ENCODE assay signal across 16 mouse cellular contexts in genomic region chr11:18872793-18873192, GRCm38 (mm10).
DNase-seq lines count a peak whose midpoint lies in the region; ATAC-seq and TF ChIP-seq lines count a peak whose summit lies in the region.
"Had no signal": no experiment of that assay in that cellular context is flagged by ENCODE, and none has a peak within 500 bp of the region (broad histone marks: within the 10 kb centered on the region; RNA-seq: fewer than 3 reads in every experiment).

No protein-coding gene starts in this region.

- TF ChIP-seq EP300 in lung, postnatal 0 days (IDR thresholded peaks at IDR 0.05): no peak

- no peaks in the 10 kb centered on the region for H3K36me3 ChIP-seq in heart, embryonic 14.5 days (ENCODE audit: control insufficient read depth, insufficient read depth, low read length)
- no peaks in the 10 kb centered on the region for H3K36me3 ChIP-seq in lung, postnatal 0 days (ENCODE audit: insufficient read depth, low read length)
- no peaks in the 10 kb centered on the region for H3K36me3 ChIP-seq in stomach, embryonic 14.5 days (ENCODE audit: control insufficient read depth, insufficient read depth, low read length)
- H3K36me3 ChIP-seq: G1E; limb, embryonic 15.5 days; midbrain, embryonic 10.5 days had no signal

- WGBS in heart, embryonic 14.5 days: 30% methylated on average over 3 of the region's 3 CpGs
- 18% methylated on average over 3 of the region's 3 CpGs for WGBS in lung, postnatal 0 days
- 17% methylated on average over 3 of the region's 3 CpGs for WGBS in stomach, embryonic 14.5 days

- ATAC-seq in heart, embryonic 14.5 days (ENCODE audit: insufficient number of reproducible peaks, insufficient read depth, low FRiP score, low read depth): no peak
- ATAC-seq in lung, postnatal 0 days: no peak
- ATAC-seq in stomach, embryonic 14.5 days (ENCODE audit: insufficient number of reproducible peaks, insufficient read depth, low FRiP score, low read depth): no peak

- no peak for TF ChIP-seq CTCF in lung, postnatal 0 days (IDR thresholded peaks at IDR 0.05)

- peaks cover 8% of the 10 kb centered on the region; the same call in 1 of the 2 replicates for H3K27me3 ChIP-seq in heart, embryonic 14.5 days (ENCODE audit: control insufficient read depth, insufficient read depth, low read length)
- peaks cover 26% of the 10 kb centered on the region; the same call in 1 of the 2 replicates for H3K27me3 ChIP-seq in lung, postnatal 0 days (replicated peaks; ENCODE audit: insufficient read depth, low read length)
- no peaks in the 10 kb centered on the region for H3K27me3 ChIP-seq in stomach, embryonic 14.5 days (ENCODE audit: control insufficient read depth, insufficient read depth, low read length)

- H3K4me2 ChIP-seq in heart, embryonic 14.5 days (ENCODE audit: low read length): peak overlapping the region; percentile 95; the same call in 1 of the 2 replicates
- H3K4me2 ChIP-seq in lung, postnatal 0 days (replicated peaks; ENCODE audit: low read depth, low read length): peak overlapping the region; percentile 72; the same call in 1 of the 2 replicates
- peak overlapping the region; percentile 94 for H3K4me2 ChIP-seq in stomach, embryonic 14.5 days (replicated peaks; ENCODE audit: low read depth, low read length)
- H3K4me2 ChIP-seq: limb, embryonic 15.5 days had no signal

- peak overlapping the region in 1 of 2 experiments; percentile 55; a peak in 1 of 4 replicates for H3K4me3 ChIP-seq in heart, embryonic 14.5 days (ENCODE audit: control insufficient read depth in 1 of 2, insufficient read depth in 1 of 2, low read depth in 1 of 2, low read length in 2 of 2)
- no peak overlapping the region for H3K4me3 ChIP-seq in lung, postnatal 0 days (ENCODE audit: low read depth, low read length)
- 0 out of 2 replicates have a peak overlapping the region, but pooled peaks have one; percentile 54 for H3K4me3 ChIP-seq in stomach, embryonic 14.5 days (ENCODE audit: low read depth, low read length)
- H3K4me3 ChIP-seq: limb, embryonic 15.5 days had no signal

- H3K9me3 ChIP-seq in heart, embryonic 14.5 days (ENCODE audit: control insufficient read depth, low read length): no peaks in the 10 kb centered on the region
- H3K9me3 ChIP-seq in lung, postnatal 0 days (ENCODE audit: low read length): no peaks in the 10 kb centered on the region
- no peaks in the 10 kb centered on the region for H3K9me3 ChIP-seq in stomach, embryonic 14.5 days (ENCODE audit: control insufficient read depth, low read depth, low read length)
- H3K9me3 ChIP-seq: G1E; limb, embryonic 15.5 days; midbrain, embryonic 10.5 days had no signal

- peaks cover 11 to 22% of the 10 kb centered on the region in 2 experiments for H3K4me1 ChIP-seq in heart, embryonic 14.5 days (ENCODE audit: control insufficient read depth in 2 of 2, insufficient read depth in 2 of 2, low read length in 2 of 2)
- H3K4me1 ChIP-seq in lung, postnatal 0 days (ENCODE audit: insufficient read depth, low read depth, low read length): peaks cover 7% of the 10 kb centered on the region
- H3K4me1 ChIP-seq in stomach, embryonic 14.5 days (ENCODE audit: control insufficient read depth, insufficient read depth, low read length): peaks cover 17% of the 10 kb centered on the region

- DNase-seq in heart, adult 9 months (ENCODE audit: low spot score in 2 of 2): no peak
- DNase-seq in lung, postnatal 0 days (ENCODE audit: low spot score): no peak
- DNase-seq in lung, postnatal 14 days: no peak
- DNase-seq in fibroblast of lung, adult 2 months (ENCODE audit: low read depth): peak; percentile 16
- no peak for DNase-seq in urinary bladder, postnatal 10 days (ENCODE audit: low spot score)
- DNase-seq in thymus, postnatal 4 days: no peak
- DNase-seq: adrenal gland, postnatal 25 days; gastrocnemius, postnatal 36 days; kidney, adult 11 months; lung, adult 18-20 months; spleen, adult 18-20 months had no signal

- no peak overlapping the region for H3K27ac ChIP-seq in heart, embryonic 14.5 days (replicated peaks in 1 of 2; ENCODE audit: control insufficient read depth in 1 of 2, insufficient read depth in 1 of 2, low read depth in 2 of 2, low read length in 2 of 2)
- no peak overlapping the region for H3K27ac ChIP-seq in lung, postnatal 0 days (ENCODE audit: low read length)
- H3K27ac ChIP-seq in stomach, embryonic 14.5 days (ENCODE audit: low read length): peak overlapping the region; percentile 99
- H3K27ac ChIP-seq: limb, embryonic 15.5 days; midbrain, embryonic 10.5 days had no signal

- no peak overlapping the region for H3K9ac ChIP-seq in heart, embryonic 14.5 days (ENCODE audit: low read length)
- no peak overlapping the region for H3K9ac ChIP-seq in lung, postnatal 0 days (replicated peaks; ENCODE audit: low read depth)
- no peak overlapping the region for H3K9ac ChIP-seq in stomach, embryonic 14.5 days (replicated peaks; ENCODE audit: low read depth, low read length)
- H3K9ac ChIP-seq: limb, embryonic 15.5 days had no signal
